Mouse (Mus musculus) right cerebral cortex, postnatal 14 days (tissue): ENCODE data around the gene Gm20388.
A peak's percentile ranks its signal among the peaks of the same experiment; 100 is the strongest.

ENCODE experiments used
- DNase-seq: peaks from one replicate; pipeline ENCODE4 v3.0.0; 2022

The Gm20388 gene

DNA sequence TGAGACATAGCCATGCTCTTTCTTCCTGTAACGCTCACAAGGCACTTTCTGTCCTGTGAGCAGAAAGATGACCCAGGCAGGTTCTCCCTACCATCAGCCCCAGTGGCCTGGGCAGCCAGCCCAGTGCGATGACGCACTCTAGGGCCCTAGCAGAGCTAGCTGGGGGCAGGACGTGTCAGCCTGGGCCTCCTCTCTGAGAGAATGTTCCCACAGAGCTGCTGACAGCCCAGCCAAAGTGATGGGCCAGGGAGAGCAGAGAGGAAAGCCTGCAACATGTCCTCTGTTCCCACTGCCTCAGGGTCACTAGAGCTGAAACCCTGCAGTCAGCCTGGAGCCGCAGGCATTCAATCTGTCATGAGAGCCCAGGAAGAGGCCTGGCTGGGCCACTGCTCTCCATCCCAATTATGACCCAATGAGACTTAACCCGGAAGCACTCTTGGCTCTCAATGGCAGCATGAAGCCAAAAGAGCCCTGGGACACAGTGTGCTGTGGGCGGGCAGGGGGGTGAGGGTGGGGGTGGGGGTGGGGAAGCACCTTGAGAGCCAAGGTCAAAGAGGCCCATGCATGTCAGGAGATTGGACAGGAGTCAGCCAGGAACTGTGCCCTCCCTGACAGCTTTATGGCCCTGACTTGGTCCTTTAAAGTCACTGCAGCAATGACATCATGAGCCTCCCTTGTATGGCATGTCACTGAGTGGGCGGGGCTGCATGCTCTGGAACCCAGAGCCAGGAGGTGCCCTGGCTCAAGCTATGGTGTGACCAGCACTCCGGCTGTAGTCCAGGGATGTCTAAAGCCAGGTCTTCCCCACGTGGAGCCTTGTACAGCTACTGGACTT lies 1465.7 kb downstream of the Gm20388 start:
- no peak for DNase-seq

DNA sequence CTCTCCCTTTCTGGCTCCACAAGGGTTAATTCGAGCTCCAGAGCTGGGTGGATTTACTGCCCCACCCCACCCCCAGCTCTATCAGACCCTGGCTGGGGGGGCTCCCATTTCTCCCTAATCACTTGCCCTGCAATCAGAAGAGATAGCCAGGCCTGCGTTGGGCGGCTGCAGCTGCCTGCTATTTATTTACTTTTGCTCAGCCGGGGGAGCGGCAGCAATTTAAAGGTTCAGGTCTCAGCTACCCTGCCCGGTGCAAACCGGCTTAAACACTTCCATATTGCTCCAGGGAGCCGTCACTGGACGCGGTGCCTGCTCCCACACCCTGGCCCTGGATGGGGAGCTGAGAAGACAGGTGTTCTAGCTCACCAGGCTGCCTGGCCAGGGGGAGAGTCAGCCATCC lies 1467.0 kb downstream of the Gm20388 start:
- no peak for DNase-seq

DNA sequence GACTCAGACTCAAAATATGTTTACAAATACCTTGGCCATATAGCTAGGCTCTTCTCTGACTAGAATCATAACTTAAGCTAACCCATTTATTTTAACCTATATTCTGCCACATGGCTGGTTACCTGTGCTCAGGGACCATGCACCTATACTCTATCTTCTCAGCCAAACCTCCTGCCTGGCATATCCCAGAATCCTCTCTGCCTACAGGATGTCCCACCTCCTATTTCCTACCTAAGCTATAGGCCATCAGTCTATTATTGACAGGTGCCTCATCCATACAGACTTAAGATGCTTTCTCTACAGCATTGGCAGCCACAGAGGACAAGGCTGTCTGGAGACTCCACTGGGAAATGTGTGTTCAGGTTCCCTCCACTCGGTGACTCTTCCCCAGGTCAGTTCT lies 1468.7 kb downstream of the Gm20388 start:
- no peak for DNase-seq

DNA sequence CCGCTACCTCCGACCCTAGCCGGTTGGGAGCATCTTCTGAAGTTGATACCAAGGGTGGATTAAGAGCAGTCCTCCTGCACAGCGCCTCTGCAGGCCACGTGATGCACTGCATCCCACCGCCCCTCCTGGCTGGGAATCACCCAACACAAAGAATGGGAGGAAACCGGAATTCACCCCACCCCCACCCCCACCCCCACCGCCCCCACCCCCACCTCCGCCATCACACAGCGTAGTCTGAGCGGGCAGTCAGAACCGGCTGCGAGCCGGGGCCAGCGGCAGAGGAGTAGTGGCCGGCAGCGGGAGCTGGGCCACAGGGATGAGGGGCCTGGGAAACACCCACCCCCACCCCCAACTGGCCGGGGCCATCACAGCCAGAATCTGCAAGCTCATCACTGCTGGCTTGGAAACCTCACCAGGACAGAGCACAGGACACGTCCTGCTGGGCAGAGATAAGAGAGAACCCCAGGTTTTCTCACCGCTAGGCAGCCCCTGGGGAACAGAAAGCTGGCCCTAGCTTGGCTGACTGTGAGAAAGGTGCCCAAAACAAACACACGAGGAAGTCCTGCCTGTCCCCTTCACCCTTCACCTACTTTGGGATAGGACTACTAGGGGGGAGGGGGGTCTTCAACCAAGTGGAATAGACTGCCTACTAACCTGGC lies 1472.1 kb downstream of the Gm20388 start:
- DNase-seq, result peak; percentile 73

DNA sequence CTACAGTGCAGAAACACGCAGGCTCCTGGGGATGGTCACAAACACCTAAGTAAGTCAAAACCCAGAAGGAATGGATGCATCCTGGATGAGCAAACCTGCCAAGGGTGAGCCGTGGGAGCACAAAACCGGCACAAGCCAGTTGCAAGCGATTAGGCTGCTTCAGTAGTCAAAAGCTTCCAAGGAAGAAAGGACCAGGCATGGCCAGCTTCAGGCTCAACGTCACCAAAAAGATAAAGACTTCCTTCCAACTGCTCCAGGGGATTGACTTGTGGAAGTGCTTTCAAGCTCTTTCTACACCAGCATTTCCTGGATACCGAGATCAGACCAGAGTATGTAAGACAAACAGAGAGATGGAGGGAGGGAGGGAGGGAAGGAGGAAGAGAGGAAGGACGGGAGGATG lies 1474.9 kb downstream of the Gm20388 start:
- no peak for DNase-seq

DNA sequence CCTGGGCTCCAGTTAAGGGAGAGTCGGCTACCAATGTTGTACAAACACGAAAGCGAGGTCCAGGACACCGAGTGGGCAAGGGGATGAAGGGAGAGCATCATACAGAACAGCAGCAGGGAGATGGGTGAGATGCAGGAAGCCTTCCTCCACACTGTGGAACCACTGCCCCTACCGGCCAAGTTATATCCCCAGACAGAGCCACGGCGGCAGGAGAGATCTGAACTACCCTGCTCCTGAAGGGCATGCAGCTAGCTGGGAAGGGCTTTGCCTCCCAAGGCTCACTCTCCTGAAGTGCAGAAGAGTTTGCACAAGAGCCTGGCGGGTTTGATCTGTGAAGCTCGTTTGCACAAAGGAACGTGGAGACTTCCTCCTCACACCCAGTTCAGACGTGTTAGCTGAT lies 1480.0 kb downstream of the Gm20388 start:
- DNase-seq, result peak; percentile 33

DNA sequence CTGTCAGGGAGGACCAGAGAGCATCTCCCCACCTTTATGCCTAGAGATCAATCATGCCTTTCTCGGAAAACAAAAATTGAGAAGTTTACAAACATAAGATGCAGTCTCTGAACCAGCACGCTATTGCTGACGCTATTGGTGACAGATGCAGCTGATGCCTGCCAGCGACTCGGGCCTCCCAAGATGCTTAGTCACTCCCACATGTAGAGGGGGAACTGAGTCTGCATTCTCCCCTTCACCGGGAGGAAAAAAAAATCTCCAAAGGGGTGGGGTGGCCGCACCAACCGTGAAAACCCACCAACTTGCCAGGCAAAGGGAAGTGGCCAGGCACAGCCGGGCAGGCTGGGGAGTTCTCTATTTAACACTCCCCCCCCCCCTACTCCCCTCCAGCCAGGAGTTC lies 1480.6 kb downstream of the Gm20388 start:
- DNase-seq, result no peak

DNA sequence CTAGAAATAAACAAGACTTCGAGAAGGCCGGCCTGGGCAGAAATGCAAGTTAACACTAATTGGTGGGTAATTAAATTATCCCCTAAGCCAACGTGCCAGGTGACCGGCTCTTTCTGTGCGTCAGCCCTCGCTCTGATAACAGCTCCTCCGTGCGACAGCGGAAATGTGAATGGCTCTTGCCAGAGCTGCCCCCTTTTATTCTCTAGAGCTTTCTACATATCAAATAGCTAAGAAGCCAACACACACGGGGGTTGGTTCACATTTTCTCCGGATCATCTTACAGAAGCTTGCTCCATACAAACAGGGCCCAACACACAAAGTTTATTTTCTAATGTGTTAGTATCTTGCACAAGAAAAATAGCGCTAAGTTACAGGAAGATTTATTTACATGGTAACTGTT lies 1481.1 kb downstream of the Gm20388 start:
- no peak for DNase-seq

DNA sequence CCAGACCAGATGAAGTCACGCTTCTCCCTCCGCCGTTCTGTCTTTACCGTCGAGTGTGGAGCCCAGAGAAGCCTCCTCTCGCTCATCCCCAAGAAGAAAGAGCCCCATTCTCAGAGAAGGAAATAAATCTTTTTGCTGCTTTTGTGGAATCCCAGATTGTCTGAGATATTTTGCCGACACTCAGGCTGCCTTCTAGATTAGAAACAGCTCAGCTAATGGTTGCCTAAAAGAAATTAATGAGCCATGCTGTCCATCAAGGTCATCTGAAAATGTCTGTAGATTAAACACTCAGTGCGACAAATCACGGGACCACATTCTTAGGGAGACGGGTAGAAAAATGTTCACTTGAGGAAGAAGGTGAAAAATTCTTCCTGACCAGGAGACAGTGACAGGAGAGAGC lies 1481.8 kb downstream of the Gm20388 start:
- no peak for DNase-seq

DNA sequence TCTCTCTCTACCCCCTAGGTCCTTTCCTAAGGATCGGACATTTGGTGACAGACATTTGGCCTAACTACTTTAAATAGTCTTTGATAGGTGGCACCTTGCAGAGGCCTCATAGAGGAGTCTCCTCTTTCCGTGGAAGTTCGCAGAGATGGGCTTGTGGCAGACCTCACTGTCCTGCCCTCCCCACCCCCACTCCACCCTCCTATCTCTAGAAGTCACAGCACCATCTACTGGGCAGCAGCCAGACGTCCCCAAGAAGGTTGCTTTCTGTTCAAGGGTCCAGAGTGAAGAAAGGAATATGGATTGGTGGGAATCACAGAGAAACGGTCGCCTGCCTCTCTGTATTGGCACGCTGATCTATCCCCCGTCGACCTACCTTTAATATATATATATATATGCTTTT lies 1482.5 kb downstream of the Gm20388 start:
- DNase-seq, result peak; percentile 60

DNA sequence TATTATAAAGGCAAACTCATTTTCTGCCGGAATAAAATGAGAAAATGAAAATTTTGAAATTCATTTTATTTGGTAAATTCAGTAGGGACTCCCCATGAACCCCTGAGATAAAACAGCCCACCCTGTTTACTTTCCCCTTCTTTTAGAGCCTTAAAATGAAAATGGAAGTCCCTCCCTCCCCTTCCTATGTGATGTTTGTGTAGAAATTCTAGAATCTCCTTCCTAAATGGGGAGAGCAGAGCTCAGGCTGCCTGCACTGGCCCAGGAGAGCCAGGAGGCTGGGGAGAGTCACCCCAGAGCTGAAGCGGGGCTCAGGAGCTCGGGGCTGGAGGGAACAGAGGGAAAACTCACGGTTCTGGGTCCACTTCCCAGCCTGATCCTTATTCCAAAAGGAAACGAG lies 1484.0 kb downstream of the Gm20388 start:
- DNase-seq, result no peak

DNA sequence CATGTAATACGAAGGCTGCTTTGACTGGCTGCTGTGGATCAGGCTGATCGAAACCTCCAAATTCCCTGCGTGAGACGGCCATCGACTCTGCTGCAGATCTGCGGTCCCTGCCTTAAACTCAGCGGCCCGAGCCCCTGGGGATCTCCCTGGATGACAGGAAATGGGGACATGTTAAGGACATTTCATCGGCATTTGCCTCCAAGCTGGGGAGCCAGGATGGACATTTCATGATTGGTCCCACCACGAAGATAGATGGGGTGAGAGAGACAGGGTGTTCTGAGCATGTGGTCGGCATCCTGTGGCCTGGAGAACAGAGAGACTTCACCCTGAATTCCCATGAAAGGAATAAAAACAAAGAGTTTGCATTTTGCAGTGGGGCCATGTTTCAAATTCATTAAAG lies 1484.7 kb downstream of the Gm20388 start:
- DNase-seq, result no peak

DNA sequence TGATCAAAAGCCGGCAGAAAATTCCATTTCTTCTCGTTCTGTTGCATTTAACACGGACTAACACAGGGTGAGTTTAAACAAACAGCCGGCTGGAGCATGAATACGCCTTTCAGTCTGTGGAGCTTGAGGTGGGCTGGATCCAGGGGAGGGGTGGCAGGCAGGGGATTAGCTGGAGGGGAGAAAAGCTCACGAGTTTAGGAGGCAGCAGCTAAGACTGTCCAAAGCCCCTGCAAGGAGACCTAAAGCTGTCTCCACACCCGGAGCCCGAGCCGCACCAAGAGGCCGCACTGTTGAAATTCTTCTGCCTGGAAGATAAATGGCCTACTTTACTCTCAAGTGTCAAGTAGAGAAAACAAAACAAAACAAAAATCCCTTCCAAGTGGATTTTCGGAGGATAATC lies 1485.5 kb downstream of the Gm20388 start:
- DNase-seq, result no peak

DNA sequence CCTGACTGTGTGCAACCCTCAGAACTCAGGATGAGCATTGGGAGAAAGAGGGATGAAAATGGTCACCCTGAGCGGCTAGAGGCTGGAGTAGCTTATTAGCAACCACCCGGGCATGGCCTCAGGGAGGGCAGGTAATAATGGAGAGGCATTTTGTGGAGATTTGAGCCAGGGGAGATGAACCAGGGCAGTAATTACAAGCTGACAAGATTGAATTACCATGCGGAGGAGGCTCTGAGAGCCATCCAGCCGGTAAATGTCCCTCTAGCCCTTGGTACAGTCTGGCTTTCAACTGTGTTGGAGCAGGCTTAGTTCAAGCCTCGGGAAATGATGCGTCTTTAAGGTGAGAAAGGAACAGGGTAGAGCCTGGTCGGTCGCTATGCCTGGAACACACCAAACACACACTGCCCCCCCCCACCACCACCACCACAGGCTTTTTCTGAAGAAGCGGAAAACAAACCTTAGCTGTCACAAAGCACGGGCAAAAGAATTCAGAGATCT lies 1486.6 kb downstream of the Gm20388 start:
- DNase-seq, result no peak

DNA sequence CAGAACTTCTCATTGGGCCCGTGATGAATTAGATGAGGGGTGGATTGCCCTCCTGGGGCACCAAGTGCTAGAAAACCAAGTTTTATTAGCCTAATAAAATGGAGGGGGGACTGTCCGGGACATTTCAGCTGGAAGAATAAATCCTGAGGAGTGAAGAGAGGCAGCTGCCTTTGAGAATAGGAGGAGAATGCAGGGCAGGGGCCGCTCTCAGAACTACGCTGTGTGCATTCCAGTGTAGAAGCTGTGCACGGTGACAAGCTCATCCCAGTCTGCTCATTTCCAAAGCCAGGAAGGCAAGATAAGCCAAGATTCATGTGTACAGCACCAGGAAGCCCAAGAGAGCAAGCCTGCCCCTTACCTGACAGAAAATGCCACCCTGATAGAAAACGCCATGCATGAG lies 1487.4 kb downstream of the Gm20388 start:
- no peak for DNase-seq

DNA sequence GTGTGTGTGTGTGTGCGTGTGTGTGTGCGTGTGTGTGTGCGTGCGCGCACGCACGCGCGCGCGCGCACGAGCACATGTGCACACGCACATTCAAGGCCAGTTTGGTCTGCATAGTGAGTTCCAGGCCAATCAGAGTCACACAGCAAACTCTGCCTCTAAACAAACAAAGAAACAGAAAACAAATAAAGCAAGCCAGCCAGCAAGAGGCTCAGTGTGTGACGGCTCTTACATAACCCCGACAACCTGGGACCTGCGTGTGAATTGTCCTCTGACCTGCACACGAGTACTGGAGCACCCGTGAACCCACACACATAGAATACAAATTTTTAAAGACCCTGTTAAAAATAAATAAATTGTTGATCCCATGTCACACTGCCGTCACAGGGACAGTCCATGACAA lies 1488.1 kb downstream of the Gm20388 start:
- DNase-seq, result no peak

DNA sequence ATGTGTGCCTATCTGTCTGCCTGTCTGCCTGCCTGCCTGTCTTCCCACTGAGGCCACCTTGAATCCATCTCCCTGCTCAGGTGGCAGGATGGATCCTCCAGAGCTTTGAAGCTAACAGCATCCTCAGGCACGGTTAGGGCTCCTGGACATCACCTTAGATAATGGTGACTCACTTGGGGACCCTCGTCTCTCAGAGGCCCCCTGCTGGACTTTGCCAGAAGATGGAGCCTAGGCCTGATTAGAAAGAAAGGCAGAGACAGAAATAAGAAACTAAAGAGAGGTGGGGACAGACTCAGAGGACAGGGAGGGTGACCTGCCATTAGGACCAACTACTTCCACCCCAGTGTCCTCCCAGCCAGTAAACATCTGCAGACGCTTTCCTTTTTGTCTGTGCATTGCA lies 1488.5 kb downstream of the Gm20388 start:
- DNase-seq, result no peak

DNA sequence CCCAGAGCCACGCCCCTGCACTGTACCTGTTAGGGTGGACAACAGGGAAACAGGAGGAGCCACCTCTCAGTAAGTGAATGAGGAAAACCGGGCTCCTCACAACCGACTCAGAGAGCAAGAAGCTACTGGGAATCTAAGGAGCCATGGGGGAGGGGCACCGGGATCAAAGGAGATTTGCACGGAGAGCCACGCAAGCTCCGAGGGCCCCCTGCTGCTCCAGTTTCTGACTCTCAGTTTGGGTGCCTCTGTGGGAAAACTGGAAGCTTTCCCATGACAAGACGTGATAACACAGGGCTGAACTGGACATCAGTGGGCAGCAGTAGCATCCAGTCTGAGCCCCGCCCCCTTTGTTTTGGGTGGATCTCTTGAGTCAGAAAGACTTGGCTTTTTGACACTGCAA lies 1489.9 kb downstream of the Gm20388 start:
- no peak for DNase-seq

DNA sequence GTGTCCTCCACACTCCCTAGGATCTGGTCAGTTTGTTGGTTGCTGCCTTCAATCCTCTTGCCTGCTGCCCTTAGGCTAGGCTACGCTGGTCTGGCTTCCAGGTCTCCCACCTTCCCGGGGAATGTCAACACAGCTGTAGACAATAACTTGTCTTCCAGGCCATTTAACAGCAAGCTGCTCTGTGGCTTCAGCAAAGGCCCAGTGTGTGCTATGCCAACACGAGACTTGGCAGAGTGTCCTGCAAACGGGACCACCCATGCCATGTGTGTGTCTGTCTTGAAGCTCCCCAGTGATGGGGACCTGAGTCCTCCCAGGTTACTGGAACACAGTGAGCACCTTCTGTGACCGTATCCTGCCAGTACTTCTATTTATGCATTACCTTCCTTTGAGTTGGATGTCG lies 1493.2 kb downstream of the Gm20388 start:
- DNase-seq, result no peak

DNA sequence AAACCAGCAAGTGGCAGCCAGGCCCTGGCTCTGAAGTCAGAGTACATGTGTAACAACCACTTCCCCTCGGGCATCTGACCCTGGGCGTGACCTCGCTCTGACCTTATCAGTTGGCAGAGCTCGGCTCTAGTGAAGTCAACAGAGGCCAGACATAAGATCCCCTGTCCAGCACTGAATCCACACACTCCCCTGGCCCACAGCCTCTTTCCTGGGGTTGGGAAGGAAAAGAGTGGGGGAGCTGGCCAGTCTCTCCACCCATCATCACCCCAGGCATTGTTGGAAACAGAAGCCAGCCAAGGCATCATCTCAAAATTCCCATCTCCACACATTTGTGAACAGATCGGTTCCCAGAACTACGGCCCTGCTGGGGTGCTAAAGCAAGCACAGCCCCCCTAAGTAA lies 1507.4 kb downstream of the Gm20388 start:
- DNase-seq, result no peak

DNA sequence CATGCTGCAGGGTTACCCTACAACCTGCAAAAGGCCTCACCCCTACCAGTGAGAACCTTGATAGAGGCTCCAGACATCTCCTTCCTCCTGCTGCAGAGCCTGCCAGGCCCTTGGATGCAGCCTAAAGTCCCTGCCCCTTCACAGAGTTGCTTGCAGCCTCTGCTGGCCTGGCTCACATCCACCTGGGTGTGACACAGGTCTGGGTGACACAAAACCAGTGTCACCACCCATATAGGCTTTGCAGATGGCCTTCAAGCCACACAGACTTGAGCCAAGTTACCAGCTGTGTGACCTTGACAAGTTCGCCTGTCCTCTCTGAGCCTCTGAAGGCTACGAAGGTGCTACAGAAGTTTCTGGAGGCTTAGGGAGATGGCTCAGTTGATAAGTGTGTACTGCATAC lies 1508.9 kb downstream of the Gm20388 start:
- no peak for DNase-seq

DNA sequence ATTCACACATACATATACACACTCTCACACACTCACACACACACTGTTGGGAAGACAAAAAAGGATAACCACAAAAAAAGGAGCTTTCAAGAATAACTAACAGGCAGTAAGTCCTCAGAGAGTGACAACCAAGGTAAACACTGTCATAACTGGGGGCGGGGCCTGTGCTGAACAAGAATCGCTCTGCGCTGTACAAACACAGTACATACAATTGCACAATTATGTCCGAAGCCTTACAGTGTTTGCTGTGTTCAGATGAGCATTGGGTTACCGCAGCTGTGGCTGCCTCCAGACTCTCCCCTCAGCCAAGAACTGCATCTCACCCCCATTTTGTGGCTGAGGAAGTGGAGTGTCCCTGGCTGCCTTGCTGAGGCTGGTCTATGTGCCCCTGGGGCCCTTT lies 1510.4 kb downstream of the Gm20388 start:
- no peak for DNase-seq

DNA sequence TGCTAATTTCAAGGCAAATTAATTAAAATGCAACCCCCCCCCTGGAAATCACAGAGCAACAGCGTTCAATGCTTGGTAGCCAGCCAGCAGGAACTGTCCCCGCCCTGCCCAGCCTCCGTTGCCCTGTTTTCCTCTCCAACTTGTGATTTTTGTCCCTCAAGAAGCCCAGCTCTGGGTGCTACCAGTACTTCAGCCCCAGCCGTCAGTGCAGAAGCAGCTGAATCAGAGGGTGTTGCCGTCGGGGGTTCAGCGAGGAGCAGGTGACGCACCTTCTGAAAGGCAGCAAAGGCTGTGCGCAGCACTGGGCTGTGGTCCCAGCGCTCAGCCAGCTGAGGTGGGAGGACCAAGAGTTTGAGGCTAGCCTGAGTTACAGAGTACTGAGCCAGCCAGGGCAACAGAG lies 1513.4 kb downstream of the Gm20388 start:
- DNase-seq, result no peak

DNA sequence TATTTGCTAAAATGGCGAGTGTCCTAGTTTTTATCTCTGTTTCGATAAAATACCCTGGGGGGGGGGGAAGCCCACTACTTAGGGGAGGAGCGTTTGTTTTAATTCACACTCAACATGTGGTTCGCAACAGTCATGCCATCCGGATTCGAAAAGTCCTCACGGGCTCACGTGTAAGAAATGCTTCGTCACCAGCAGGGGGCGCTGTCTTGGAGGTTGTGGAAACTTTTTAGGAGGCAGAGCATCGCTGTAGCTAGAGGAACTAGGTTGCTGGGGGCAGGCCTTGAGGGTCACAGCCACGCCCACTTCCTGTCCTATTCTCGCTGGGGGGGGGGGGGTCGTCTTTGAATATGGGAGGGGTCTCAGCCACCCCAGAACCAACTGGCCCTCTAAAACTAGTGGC lies 1514.0 kb downstream of the Gm20388 start:
- DNase-seq, result no peak

DNA sequence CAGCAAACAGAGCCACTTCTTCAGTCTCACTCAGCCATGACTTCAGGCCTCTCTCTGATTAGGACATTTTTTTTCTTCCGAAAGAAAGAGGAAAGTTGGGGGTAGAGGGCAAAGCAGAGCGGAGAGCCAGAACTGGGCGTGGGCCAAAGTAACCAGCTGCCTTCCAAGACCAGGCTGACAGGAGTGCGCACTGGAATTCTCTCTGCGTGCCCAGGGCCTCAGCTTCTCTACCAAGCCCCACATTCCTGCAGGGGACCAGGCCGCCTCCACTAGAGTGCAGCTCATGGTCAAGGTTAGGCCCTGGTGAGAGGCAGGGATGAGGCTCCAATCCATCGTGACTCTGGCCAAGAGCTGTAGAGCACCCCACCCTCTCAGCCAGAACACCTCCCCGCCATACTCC lies 1520.9 kb downstream of the Gm20388 start:
- no peak for DNase-seq
